Mouse (Mus musculus): ENCODE measurements around the gene Traf1. TPM values are rescaled to one million over a fixed set of nuclear protein-coding genes. Genes with fewer than 3 reads are reported as not detected.

The Traf1 gene
- polyA plus RNA-seq, 1 experiment from 2014 or later = 1.2 TPM

DNA sequence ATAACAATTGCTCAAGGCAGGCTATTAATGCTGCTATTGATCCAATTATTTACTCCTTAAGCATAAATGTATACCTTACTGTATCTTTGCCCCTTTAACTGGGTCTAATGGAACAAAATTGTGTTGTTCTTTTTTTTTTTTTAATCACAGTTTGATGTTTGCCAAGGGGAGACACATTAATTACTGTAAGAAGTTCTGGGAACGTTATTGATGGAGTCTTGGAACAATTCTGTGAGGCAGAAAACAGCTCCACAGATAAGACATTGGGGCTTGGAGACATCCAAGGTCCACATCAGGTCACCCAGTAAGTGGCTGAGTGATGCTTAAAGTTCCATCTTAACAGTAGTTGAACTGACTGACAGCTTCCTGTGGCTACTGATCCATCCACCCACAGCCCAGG lies 4.2 kb downstream of the Traf1 start:
- Histone ChIP-seq H3K9ac (no peak overlapping the region), H3K4me2 (no peak overlapping the region), H3K4me3 (no peak overlapping the region), H3K36me3 (no peaks in the 10 kb centered on the region), H3K9me3 (replicated peaks) (peaks cover 3% of the 10 kb centered on the region; the same call in 1 of the 2 replicates), H3K4me1 (replicated peaks) (peaks cover 8% of the 10 kb centered on the region), H3K27me3 (replicated peaks) (no peaks in the 10 kb centered on the region; the same call in 1 of the 2 replicates), H3K27ac (ENCODE audit: poor library complexity, severe bottlenecking) (no peak overlapping the region)
- WGBS = 66% methylated on average over 1 of the region's 1 CpGs
- ATAC-seq (ENCODE audit: insufficient number of reproducible peaks, low FRiP score) = no peak

DNA sequence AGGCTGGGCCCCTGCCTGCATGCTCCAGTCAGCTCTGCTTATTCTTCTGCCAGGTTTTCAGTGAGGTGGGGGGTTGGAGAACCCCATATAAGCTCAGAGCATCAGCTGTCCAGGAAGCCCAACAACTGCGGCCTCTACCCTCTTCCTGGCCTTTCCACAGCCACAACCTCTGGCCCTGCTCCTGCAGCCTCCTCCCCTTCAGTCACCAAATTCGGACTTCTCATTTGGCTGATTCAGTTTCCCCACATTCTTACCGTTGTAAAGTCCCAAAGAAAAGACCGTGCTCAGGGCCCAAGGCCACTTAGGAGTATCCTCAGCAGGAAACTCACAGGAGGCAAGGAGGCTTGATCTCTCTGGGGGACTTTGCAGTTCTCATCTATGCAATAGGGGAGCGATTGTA lies 4.6 kb downstream of the Traf1 start:
- no peak for ATAC-seq (ENCODE audit: insufficient number of reproducible peaks, low FRiP score)
- 59% methylated on average over 5 of the region's 5 CpGs for WGBS

DNA sequence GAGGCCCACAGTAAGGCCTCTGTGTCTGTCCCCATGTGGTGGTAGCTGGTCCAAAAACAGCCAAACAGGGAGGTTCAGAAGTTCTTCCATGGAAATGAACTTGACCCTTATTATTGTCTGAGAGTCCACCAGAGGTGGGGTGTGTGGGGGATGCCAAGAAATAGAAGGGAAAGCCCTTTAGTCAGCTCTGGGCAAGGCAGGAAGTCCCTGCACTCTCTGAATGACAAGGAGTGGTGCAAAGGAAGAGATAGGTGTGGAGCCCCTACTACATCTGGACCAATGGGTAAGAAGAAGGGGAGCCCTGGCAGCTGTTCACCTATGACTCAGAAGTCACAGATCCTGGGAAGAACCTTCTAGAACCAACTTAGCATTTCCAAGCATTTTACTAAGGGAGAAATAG lies 7.2 kb downstream of the Traf1 start:
- no peak overlapping the region for H3K4me3 ChIP-seq
- no peak for ATAC-seq (ENCODE audit: insufficient number of reproducible peaks, low FRiP score)

More for the DNA sequence above, 4.6 kb downstream of the Traf1 start:
- Histone ChIP-seq H3K4me3 (no peak overlapping the region), H3K9me3 (replicated peaks) (peaks cover 3% of the 10 kb centered on the region; the same call in 1 of the 2 replicates), H3K4me2 (no peak overlapping the region), H3K36me3 (no peaks in the 10 kb centered on the region), H3K27ac (ENCODE audit: poor library complexity, severe bottlenecking) (no peak overlapping the region), H3K4me1 (replicated peaks) (peaks cover 8% of the 10 kb centered on the region), H3K9ac (no peak overlapping the region), H3K27me3 (replicated peaks) (no peaks in the 10 kb centered on the region; the same call in 1 of the 2 replicates)

DNA sequence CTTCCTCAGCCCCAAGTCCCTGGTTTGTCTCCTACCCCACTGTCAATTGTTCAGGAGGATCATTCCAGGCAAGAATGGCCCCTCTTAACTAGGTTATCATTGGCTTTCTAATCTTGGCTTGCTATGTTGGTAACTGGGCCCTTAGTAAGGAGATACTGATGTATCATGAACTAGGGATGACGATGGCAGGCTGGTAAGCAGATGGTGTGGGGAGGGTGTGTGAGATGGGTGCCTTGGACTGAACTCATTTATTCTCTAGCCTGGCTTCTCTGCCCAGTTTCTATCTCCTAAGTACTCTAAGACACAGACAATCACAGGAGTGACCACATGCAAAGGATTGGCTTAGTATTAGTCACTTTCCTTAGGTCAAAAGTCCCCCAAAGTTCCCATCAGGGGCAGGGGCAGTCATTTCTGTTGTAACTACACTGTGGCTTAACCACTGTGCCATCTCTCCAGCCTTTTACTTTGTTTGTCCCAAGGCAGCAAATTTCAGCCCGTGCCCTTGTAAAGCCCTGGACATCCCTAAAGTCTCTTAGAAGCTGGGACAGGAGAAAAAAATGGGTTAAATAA lies 7.9 kb downstream of the Traf1 start:
- 53% methylated on average over 2 of the region's 2 CpGs for WGBS
- no peak overlapping the region for H3K27ac ChIP-seq (ENCODE audit: poor library complexity, severe bottlenecking)
- H3K4me3 ChIP-seq = no peak overlapping the region
- no peak for ATAC-seq (ENCODE audit: insufficient number of reproducible peaks, low FRiP score)
- H3K9me3 ChIP-seq (replicated peaks) = no peaks in the 10 kb centered on the region
- H3K4me1 ChIP-seq (replicated peaks) = no peaks in the 10 kb centered on the region
- H3K36me3 ChIP-seq = no peaks in the 10 kb centered on the region
- no peaks in the 10 kb centered on the region; the same call in 1 of the 2 replicates for H3K27me3 ChIP-seq (replicated peaks)
- H3K9ac ChIP-seq = no peak overlapping the region
- H3K4me2 ChIP-seq = no peak overlapping the region

More for the DNA sequence above, 7.2 kb downstream of the Traf1 start:
- Histone ChIP-seq H3K27ac (ENCODE audit: poor library complexity, severe bottlenecking) (no peak overlapping the region), H3K36me3 (no peaks in the 10 kb centered on the region), H3K4me2 (no peak overlapping the region), H3K9me3 (replicated peaks) (no peaks in the 10 kb centered on the region), H3K27me3 (replicated peaks) (no peaks in the 10 kb centered on the region; the same call in 1 of the 2 replicates), H3K4me1 (replicated peaks) (no peaks in the 10 kb centered on the region), H3K9ac (no peak overlapping the region)

DNA sequence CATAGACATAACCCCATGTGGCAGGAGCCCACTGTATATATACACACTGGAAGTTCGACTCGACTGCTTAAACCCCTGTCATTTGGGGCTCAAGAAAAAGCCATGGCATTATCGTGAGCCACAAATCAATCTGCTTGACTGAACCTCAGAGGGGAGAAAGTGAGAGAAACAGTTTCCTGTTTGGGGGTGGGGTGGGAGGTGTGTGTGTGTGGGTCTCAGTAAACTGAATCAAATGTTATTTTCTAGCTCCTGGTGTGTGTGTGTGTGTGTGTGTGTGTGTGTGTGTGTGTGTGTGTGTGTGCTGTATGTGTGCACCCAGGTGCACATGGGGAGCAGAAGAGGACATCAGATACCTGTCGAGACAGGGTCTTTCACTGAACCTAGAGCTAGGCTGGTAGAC lies 8.6 kb downstream of the Traf1 start:
- no peak for ATAC-seq (ENCODE audit: insufficient number of reproducible peaks, low FRiP score)
- Histone ChIP-seq H3K9me3 (replicated peaks) (no peaks in the 10 kb centered on the region), H3K4me1 (replicated peaks) (no peaks in the 10 kb centered on the region), H3K4me3 (no peak overlapping the region), H3K9ac (no peak overlapping the region), H3K27me3 (replicated peaks) (no peaks in the 10 kb centered on the region), H3K36me3 (no peaks in the 10 kb centered on the region), H3K4me2 (no peak overlapping the region), H3K27ac (ENCODE audit: poor library complexity, severe bottlenecking) (no peak overlapping the region)
- WGBS = 62% methylated on average over 4 of the region's 4 CpGs

DNA sequence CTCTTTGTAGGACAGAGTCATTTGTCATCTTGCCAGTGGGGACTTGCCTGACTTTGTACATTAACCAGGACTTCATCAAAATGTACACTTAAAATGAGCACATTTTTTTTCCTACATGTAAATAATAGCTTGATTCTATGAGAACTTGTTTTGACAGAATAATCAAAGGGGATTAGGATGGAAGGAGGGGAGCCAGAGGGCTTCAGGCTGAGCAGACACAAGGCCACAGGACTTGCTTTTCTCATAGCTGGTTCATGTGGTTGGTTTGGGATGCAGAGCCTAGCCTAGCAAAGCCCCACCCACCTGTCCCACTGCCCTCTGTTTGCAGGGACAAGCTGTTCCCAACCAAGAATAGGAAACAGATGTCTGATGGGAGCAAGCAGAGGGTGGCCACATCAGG lies 10.1 kb downstream of the Traf1 start:
- no peaks in the 10 kb centered on the region for H3K36me3 ChIP-seq
- H3K9ac ChIP-seq = no peak overlapping the region
- no peaks in the 10 kb centered on the region for H3K4me1 ChIP-seq (replicated peaks)
- no peak overlapping the region for H3K4me2 ChIP-seq
- H3K27me3 ChIP-seq (replicated peaks) = no peaks in the 10 kb centered on the region
- no peak overlapping the region for H3K4me3 ChIP-seq
- ATAC-seq (ENCODE audit: insufficient number of reproducible peaks, low FRiP score) = no peak
- H3K9me3 ChIP-seq (replicated peaks) = no peaks in the 10 kb centered on the region
- no peak overlapping the region for H3K27ac ChIP-seq (ENCODE audit: poor library complexity, severe bottlenecking)

DNA sequence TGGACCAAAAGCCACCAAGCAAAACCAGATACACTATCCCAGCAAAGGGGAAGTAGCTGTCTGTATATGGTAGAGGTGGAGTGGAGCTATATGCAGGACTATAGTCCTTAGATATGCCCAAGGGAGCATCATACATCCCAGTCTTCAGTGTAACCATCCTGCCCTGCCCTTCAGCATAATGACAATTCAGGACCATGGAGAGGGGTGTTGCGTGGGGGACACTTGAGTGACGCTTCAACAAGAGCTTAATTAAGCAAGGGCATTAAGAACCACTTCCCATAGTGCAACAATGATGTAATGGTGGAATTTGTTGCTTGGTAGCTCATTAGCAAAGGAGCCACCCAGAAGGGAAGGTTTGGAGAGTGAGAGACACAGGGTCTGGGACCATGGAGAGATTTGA lies 12.9 kb downstream of the Traf1 start:
- ATAC-seq (ENCODE audit: insufficient number of reproducible peaks, low FRiP score) = no peak
- Histone ChIP-seq H3K9me3 (replicated peaks) (no peaks in the 10 kb centered on the region), H3K4me3 (no peak overlapping the region)

DNA sequence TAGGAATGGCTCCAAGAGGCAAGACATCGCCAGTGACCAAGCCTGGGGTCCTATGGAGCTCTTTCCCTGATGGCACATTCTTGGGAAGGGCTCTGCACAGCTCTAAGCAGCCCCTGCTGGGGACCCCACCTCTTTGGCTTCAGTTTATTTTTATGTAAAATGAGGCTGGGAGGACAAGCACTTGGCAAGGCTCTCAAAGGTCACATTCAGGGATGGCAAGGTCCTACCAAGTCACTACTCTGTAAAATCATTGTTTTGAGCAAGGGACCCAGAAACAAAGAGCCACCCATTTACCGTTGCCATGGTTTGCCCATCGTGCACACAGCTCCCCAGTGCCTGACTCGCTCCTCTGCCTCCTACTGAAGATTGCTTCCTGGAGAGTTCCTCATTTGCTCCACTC lies 15.5 kb downstream of the Traf1 start:
- H3K9ac ChIP-seq = no peak overlapping the region
- H3K36me3 ChIP-seq = no peaks in the 10 kb centered on the region
- ATAC-seq (ENCODE audit: insufficient number of reproducible peaks, low FRiP score) = no peak
- H3K4me1 ChIP-seq (replicated peaks) = peaks cover 14% of the 10 kb centered on the region
- whole genome bisulfite sequencing = 64% methylated on average over 4 of the region's 4 CpGs
- H3K9me3 ChIP-seq (replicated peaks) = no peaks in the 10 kb centered on the region
- H3K27me3 ChIP-seq (replicated peaks) = peaks cover 16% of the 10 kb centered on the region
- no peak overlapping the region for H3K27ac ChIP-seq (ENCODE audit: poor library complexity, severe bottlenecking)
- H3K4me3 ChIP-seq = no peak overlapping the region
- no peak overlapping the region for H3K4me2 ChIP-seq

More for the DNA sequence above, 12.9 kb downstream of the Traf1 start:
- no peak overlapping the region for H3K4me2 ChIP-seq
- no peak overlapping the region for H3K9ac ChIP-seq
- 18% methylated on average over 2 of the region's 2 CpGs for WGBS
- 0 out of 2 replicates have a peak, but pooled peaks cover 1% of the 10 kb centered on the region for H3K27me3 ChIP-seq (replicated peaks)
- peaks cover 8% of the 10 kb centered on the region for H3K4me1 ChIP-seq (replicated peaks)
- no peak overlapping the region for H3K27ac ChIP-seq (ENCODE audit: poor library complexity, severe bottlenecking)
- no peaks in the 10 kb centered on the region for H3K36me3 ChIP-seq

DNA sequence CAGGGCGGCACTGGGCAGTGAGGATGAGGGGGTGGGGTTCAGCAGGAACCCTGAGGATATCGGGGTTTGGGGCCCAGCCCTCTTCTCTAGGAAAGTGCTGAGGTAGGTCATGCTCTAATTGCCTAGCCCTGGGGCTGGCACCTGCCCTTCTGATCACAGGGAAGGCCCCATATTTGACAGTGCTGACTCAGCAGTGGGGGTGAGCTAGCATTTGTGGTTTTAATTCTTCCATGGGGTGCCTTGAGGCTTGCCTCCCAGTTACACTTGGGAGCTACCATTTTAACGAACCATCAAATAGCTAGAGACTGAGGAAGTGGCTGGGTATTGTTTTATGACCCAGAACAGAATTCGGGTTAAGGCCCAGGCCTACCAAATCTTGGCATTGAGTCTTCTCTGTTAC lies 16.0 kb downstream of the Traf1 start:
- peaks cover 14% of the 10 kb centered on the region for H3K4me1 ChIP-seq (replicated peaks)
- no peak overlapping the region for H3K9ac ChIP-seq
- no peak overlapping the region for H3K27ac ChIP-seq (ENCODE audit: poor library complexity, severe bottlenecking)

DNA sequence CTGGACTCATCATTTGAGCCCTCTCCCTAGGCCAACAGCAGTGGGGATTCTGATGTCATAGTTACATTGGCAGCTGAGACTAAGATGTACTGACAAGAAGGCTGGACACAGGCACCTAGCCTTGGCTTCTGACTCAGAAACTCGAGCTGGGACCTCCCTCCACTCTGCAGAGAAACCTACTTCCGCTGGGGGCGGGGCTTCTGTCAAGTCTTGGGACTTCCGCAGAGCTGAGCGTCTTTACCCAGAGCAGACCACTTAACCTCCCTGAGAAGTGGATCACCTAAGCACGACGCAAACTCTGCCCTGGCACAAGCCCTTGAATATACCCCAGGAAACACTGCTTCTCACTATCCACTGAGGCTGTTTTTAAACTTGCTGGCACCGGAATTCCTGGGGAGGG lies 16.8 kb downstream of the Traf1 start:
- WGBS = 5% methylated on average over 8 of the region's 8 CpGs
- 0 out of 2 replicates have a peak, but pooled peaks have one; percentile 40 for ATAC-seq (ENCODE audit: insufficient number of reproducible peaks, low FRiP score)
- H3K4me1 ChIP-seq (replicated peaks) = peaks cover 14% of the 10 kb centered on the region
- no peaks in the 10 kb centered on the region for H3K36me3 ChIP-seq
- H3K4me3 ChIP-seq = peak overlapping the region; percentile 13; the same call in 1 of the 2 replicates
- peaks cover 18% of the 10 kb centered on the region for H3K27me3 ChIP-seq (replicated peaks)
- H3K9me3 ChIP-seq (replicated peaks) = no peaks in the 10 kb centered on the region
- H3K4me2 ChIP-seq = peak overlapping the region; percentile 60
- H3K27ac ChIP-seq (ENCODE audit: poor library complexity, severe bottlenecking) = no peak overlapping the region
- H3K9ac ChIP-seq = 0 out of 2 replicates have a peak overlapping the region, but pooled peaks have one; percentile 2

More for the DNA sequence above, 16.0 kb downstream of the Traf1 start:
- ATAC-seq (ENCODE audit: insufficient number of reproducible peaks, low FRiP score) = no peak
- Histone ChIP-seq H3K4me3 (no peak overlapping the region), H3K27me3 (replicated peaks) (peaks cover 18% of the 10 kb centered on the region), H3K4me2 (no peak overlapping the region), H3K36me3 (no peaks in the 10 kb centered on the region), H3K9me3 (replicated peaks) (no peaks in the 10 kb centered on the region)
- 82% methylated on average over 4 of the region's 4 CpGs for WGBS

DNA sequence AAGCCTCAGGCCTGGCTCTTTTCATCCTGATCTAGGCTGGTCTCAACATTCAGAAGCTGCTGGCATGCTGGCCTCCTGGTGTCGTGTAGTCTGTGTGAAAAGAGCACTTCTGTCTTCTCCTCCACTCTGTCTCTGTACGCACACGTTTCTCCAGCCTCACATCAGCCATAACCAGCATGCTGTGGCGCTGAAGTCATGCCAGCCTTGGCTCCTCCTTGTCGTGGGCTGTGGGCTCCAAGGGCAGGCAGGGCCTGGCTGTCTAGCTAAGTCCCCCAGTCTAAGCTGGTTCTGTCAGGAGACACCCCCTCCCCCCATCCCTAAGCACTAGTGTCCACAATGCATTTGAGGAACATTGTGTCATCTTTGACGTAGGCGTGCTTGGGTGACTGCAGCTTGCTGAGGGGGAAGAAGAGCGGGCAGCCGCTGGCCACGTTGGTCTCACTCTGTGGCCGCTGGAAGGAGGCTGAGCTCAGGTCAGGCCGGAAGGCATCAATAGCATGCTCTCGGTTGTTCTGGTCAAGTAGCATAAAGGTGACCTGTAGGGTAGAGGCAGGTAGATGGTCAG lies 17.9 kb downstream of the Traf1 start:
- H3K27ac ChIP-seq (ENCODE audit: poor library complexity, severe bottlenecking) = no peak overlapping the region
- ATAC-seq (ENCODE audit: insufficient number of reproducible peaks, low FRiP score) = 0 out of 2 replicates have a peak, but pooled peaks have one; percentile 14
- peaks cover 18% of the 10 kb centered on the region for H3K27me3 ChIP-seq (replicated peaks)
- 79% methylated on average over 13 of the region's 13 CpGs for WGBS
- no peak overlapping the region for H3K9ac ChIP-seq
- H3K36me3 ChIP-seq = no peaks in the 10 kb centered on the region
- H3K4me1 ChIP-seq (replicated peaks) = peaks cover 21% of the 10 kb centered on the region
- no peaks in the 10 kb centered on the region for H3K9me3 ChIP-seq (replicated peaks)
- no peak overlapping the region for H3K4me3 ChIP-seq
- no peak overlapping the region for H3K4me2 ChIP-seq

Measured in heart, embryonic 12.5 days (tissue).